Mouse (Mus musculus) thymus, adult 2 months (tissue): ENCODE results near the gene Wdr37. TPM values are rescaled to one million over a fixed set of nuclear protein-coding genes. Genes with fewer than 3 reads are reported as not detected.

Source experiments
- DNase-seq: peaks from one replicate; pipeline ENCODE4 v3.0.0; 2021
- H3K27ac ChIP-seq: fragments of 200-500 bp; 2 replicates; pipeline ENCODE4 v1.5.1; 2012; ENCODE audit warnings: low read length, control low read depth; ENCODE audit not compliant: control insufficient read depth, insufficient read depth
- H3K27me3 ChIP-seq: fragments of 200-500 bp; 2 replicates; pipeline ENCODE4 v1.6.1; 2012; ENCODE audit warnings: mild to moderate bottlenecking, low read length, moderate library complexity, mixed read lengths; ENCODE audit not compliant: control insufficient read depth, insufficient read depth
- H3K36me3 ChIP-seq: fragments of 200-500 bp; 2 replicates; pipeline ENCODE4 v1.6.1; 2012; ENCODE audit warnings: mild to moderate bottlenecking, low read length, moderate library complexity; ENCODE audit not compliant: control insufficient read depth, insufficient read depth
- H3K4me1 ChIP-seq: fragments of 200-500 bp; replicated peaks from 2 replicates; pipeline ENCODE4 v1.6.1; 2012; ENCODE audit warnings: low read length; ENCODE audit not compliant: control insufficient read depth, insufficient read depth
- H3K4me3 ChIP-seq: fragments of 200-500 bp; 2 replicates; pipeline ENCODE4 v1.5.1; 2012; ENCODE audit warnings: mild to moderate bottlenecking, low read length, control low read depth, moderate library complexity; ENCODE audit not compliant: control insufficient read depth, insufficient read depth
- CTCF ChIP-seq: fragments of 200-500 bp; IDR thresholded peaks from 2 replicates; pipeline ENCODE4 v1.5.1; 2012; ENCODE audit warnings: mild to moderate bottlenecking, control low read depth, low read length, moderate library complexity, borderline replicate concordance; ENCODE audit not compliant: control insufficient read depth, poor library complexity, insufficient read depth; ENCODE audit errors: extremely low read depth
- POLR2A ChIP-seq: fragments of 200-500 bp; IDR thresholded peaks from 2 replicates; pipeline ENCODE4 v1.6.1; 2012; ENCODE audit warnings: mild to moderate bottlenecking, low read length, control low read depth, moderate library complexity; ENCODE audit not compliant: control insufficient read depth, poor library complexity, insufficient read depth; ENCODE audit errors: extremely low read depth
- WGBS: fragments of 180-500 bp; shearing (Covaris S2); methylation state at CpG from one replicate; pipeline ENCODE4 v1.1.7; 2018; 5-methylcytosine and 5-hydroxymethylcytosine counted together
- polyA plus RNA-seq: library from polyadenylated mRNA; depleted of rRNA; stranded (reverse); fragments of >200 nt; gene quantifications from 2 replicates; pipeline ENCODE4 v1.2.3, GENCODE M21; 2012

Wdr37 gene
- polyA plus RNA-seq, 1 experiment: 46.5 TPM

DNA sequence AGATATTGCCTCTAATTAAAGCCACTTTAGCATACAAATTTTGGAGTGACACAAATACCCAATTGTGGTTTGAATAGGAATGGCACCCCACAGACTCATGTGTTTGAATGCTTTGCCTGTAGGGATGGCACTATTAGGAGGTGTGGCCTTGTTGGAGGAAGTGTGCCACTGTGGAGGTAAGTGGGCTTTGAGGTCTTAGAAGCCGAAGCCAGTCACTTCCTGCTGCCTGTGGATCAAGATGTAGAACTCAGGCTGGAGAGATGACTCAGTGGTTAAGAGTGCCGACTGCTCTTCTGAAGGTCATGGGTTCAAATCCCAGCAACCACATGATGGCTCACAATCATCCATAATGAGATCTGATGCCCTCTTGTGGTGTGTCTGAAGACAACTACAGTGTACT is 30.8 kb downstream of the Wdr37 start:
- DNase-seq: no peak
- peaks cover 78% of the 10 kb centered on the region for H3K36me3 ChIP-seq
- H3K27ac ChIP-seq: no peak overlapping the region
- H3K4me1 ChIP-seq: no peaks in the 10 kb centered on the region
- no peak for TF ChIP-seq POLR2A
- no peak for TF ChIP-seq CTCF
- WGBS: 39% methylated on average over 2 of the region's 2 CpGs
- no peaks in the 10 kb centered on the region for H3K27me3 ChIP-seq
- no peak overlapping the region for H3K4me3 ChIP-seq

DNA sequence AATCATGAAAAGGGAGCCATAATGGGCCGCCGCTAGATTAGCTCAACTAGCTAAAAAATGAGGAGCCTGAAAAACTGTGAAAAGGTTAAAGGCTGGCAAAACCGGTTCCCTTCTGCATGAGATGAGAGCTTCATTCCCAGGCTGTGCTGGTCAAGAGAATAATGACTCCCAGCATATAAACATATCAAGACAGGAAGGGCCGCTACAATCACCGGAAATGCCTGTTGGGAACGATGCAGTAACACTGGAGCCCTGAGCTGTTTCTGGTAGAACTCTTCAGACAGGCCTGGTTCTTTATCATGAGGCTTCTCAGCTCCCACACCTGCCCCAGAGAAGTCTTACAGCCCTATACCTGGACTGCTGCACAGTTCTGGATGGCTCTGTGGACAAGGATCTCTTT is 31.8 kb downstream of the Wdr37 start:
- no peaks in the 10 kb centered on the region for H3K27me3 ChIP-seq
- H3K4me1 ChIP-seq: no peaks in the 10 kb centered on the region
- H3K36me3 ChIP-seq: peaks cover 81% of the 10 kb centered on the region
- H3K27ac ChIP-seq: no peak overlapping the region
- DNase-seq: no peak
- WGBS: 91% methylated on average over 6 of the region's 6 CpGs
- TF ChIP-seq CTCF (no peak), POLR2A (no peak)
- no peak overlapping the region for H3K4me3 ChIP-seq

DNA sequence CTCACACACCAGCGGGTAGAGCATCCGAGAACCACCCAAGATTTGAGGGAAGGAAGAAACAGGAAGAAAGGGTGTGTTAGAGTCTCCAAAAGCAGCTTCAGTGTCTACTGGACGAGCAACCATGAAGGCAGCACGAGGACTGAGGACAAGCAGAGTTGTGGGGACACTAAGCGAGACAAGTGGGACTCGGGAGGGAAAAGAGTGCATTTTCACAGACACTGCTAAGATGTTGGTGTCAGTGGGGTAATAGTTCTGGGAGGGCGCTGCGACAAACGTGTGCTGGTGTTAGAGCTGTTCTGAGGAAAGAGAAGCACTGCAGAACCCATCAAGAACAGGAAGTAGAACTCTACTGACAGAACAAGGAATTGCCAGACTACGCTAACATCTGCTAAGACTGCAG is 32.6 kb downstream of the Wdr37 start:
- H3K27ac ChIP-seq: no peak overlapping the region
- peaks cover 86% of the 10 kb centered on the region for H3K36me3 ChIP-seq
- no peak for DNase-seq

DNA sequence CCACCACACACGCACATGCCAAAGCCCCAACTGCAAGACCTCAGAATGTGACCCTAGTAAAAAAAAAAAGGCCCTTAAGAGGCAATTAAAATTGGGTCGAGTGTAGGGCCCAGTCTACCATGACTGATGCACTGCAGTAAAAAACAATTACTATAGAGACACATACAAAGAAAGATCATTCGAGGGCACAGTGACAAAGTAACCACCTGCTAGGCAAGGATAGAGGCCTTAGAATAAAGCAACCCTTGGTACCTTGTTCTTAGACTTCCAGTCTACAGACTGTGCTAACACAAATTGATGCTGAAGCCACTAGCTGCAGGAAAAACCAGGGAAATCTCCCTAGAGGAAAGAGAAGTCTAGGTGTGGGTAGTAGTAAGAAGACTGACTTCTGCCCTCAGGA is 33.3 kb downstream of the Wdr37 start:
- Histone ChIP-seq H3K27ac (no peak overlapping the region), H3K4me1 (no peaks in the 10 kb centered on the region), H3K4me3 (no peak overlapping the region), H3K27me3 (no peaks in the 10 kb centered on the region), H3K36me3 (peaks cover 86% of the 10 kb centered on the region)
- no peak for DNase-seq
- WGBS: 93% methylated on average over 3 of the region's 3 CpGs
- TF ChIP-seq CTCF (no peak), POLR2A (no peak)

More for the DNA sequence above, 32.6 kb downstream of the Wdr37 start:
- no peak for TF ChIP-seq CTCF
- no peak for TF ChIP-seq POLR2A
- H3K4me3 ChIP-seq: no peak overlapping the region
- H3K4me1 ChIP-seq: no peaks in the 10 kb centered on the region
- 92% methylated on average over 10 of the region's 10 CpGs for WGBS
- no peaks in the 10 kb centered on the region for H3K27me3 ChIP-seq

- peaks cover 2% of the 10 kb centered on the region; the same call in 1 of the 2 replicates for H3K4me1 ChIP-seq
- no peak for DNase-seq
- peaks cover 76% of the 10 kb centered on the region for H3K36me3 ChIP-seq
- TF ChIP-seq CTCF (no peak), POLR2A (no peak)
- over 99% methylated on average over 5 of the region's 5 CpGs for WGBS
- no peak overlapping the region for H3K4me3 ChIP-seq
- no peak overlapping the region for H3K27ac ChIP-seq
- H3K27me3 ChIP-seq: no peaks in the 10 kb centered on the region
These were observed 37.1 kb downstream of the Wdr37 start for GRCm38 (mm10) chr13:8834573-8834972.

DNA sequence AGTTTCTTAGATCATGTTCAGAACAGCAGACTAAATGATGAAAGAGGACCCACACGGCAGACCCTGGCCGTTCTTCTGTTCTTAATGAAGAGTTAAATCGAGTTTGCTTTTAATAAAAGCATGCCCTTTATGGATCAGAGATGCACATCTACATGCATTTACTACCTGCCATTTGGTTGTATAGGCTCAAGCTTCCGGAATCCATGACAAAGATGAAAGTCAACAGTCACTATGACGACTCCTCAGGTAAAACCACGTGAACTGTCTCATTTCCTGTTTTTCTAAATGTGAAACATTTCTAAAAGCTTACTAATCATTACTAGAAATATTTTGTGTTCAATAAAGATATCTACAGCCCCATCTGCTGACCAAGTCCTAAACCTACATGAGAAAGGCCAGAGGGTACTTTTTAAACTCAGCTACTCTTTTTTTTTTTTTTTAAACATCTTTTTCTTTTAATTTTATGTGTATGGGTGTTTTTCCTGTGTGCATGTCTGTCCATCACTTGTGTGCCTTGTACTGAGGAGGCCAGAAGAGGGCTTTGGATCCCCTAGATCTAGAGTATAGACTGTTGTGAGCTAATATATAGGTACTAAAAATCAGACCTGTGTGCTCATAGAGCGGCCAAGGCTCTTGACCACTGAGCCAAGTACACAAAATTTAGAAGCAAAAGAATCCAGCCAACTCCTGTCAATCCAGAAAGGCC is 40.0 kb downstream of the Wdr37 start:
- no peak for TF ChIP-seq POLR2A
- TF ChIP-seq CTCF: no peak
- Histone ChIP-seq H3K36me3 (peaks cover 69% of the 10 kb centered on the region), H3K27me3 (no peaks in the 10 kb centered on the region), H3K4me3 (no peak overlapping the region), H3K27ac (peak overlapping the region; percentile 25; the same call in 1 of the 2 replicates), H3K4me1 (peaks cover 2% of the 10 kb centered on the region; the same call in 1 of the 2 replicates)
- 64% methylated on average over 7 of the region's 7 CpGs for WGBS
- no peak for DNase-seq

DNA sequence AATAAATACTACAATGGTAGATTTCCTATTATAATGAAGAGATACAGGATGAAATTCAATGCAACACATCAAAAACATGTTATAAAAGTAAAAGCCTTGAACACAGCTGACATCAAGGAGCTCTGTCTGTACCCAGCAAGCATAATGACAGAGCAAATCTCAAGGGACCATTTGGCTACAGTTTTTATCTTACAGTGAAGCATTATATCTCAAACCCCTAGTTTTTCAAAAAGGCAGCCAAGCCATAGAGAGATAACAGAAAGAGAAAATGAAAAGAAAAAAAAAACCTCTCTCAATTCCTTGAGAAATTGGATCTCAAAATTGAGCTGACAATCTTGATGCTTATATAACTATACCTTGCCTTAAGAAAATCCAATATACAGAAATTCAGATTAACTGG is 41.0 kb downstream of the Wdr37 start:
- no peak for TF ChIP-seq POLR2A
- TF ChIP-seq CTCF: no peak
- Histone ChIP-seq H3K27ac (no peak overlapping the region), H3K4me3 (no peak overlapping the region), H3K36me3 (peaks cover 59% of the 10 kb centered on the region), H3K27me3 (no peaks in the 10 kb centered on the region), H3K4me1 (peaks cover 2% of the 10 kb centered on the region; the same call in 1 of the 2 replicates)
- no peak for DNase-seq
